Mouse (Mus musculus): ENCODE data around the gene Atxn1.

- no peak for TF ChIP-seq POLR2A (IDR thresholded peaks at IDR 0.05; ENCODE audit: insufficient read length, low read depth)
- no peak for TF ChIP-seq TCF12 (IDR thresholded peaks at IDR 0.05; ENCODE audit: insufficient read depth, poor library complexity, severe bottlenecking)
- TF ChIP-seq USF1 (IDR thresholded peaks at IDR 0.05; ENCODE audit: low read depth), result no peak
Observed at GRCm38 (mm10) chr13:45854531-45854930, 110.3 kb downstream of the Atxn1 start.

All from myocyte (in vitro differentiated cells).